Mouse (Mus musculus): Measurements from ENCODE around the gene Gm14412. TPM values are rescaled to one million over a fixed set of nuclear protein-coding genes. Genes with fewer than 3 reads are reported as not detected.
"Not testable (repeated sequence)": the region's sequence is repeated elsewhere in the genome, so short reads cannot be mapped to it uniquely, and the experiment has no call there.

Gm14412 gene
- polyA plus RNA-seq (2015; fragmentation: Nextera tagmentation; extraction: Ambion mirVana), result 0.13 and 0.31 TPM in 2 replicates

- 83% methylated on average over 2 of the region's 2 CpGs for WGBS
- not testable (repeated sequence) for H3K4me1 ChIP-seq (replicated peaks; ENCODE audit: control insufficient read depth, insufficient read depth, low read length); H3K4me3 ChIP-seq (ENCODE audit: low read length); H3K27me3 ChIP-seq (ENCODE audit: control insufficient read depth, insufficient read depth, low read depth, low read length); H3K27ac ChIP-seq (ENCODE audit: low read length); H3K4me2 ChIP-seq (ENCODE audit: low read depth, low read length); ATAC-seq (ENCODE audit: low read depth); H3K9me3 ChIP-seq (ENCODE audit: control insufficient read depth, low read length); H3K9ac ChIP-seq (ENCODE audit: low read length); H3K36me3 ChIP-seq (ENCODE audit: control insufficient read depth, insufficient read depth, low read length)
Observed at GRCm38 (mm10) chr2:177324257-177324733, at the start of gene Gm14412. Gm14412 (minus strand) TSS chr2:177324307.

- H3K9me3 ChIP-seq (ENCODE audit: control insufficient read depth, low read length); H3K4me2 ChIP-seq (ENCODE audit: low read depth, low read length); H3K27me3 ChIP-seq (ENCODE audit: control insufficient read depth, insufficient read depth, low read depth, low read length); H3K27ac ChIP-seq (ENCODE audit: low read length); H3K4me3 ChIP-seq (ENCODE audit: low read length); H3K9ac ChIP-seq (ENCODE audit: low read length); ATAC-seq (ENCODE audit: low read depth); H3K4me1 ChIP-seq (replicated peaks; ENCODE audit: control insufficient read depth, insufficient read depth, low read length); H3K36me3 ChIP-seq (ENCODE audit: control insufficient read depth, insufficient read depth, low read length): not testable (repeated sequence)
- 79% methylated on average over 4 of the region's 4 CpGs for WGBS
Observed at GRCm38 (mm10) chr2:177329661-177330292, 5.7 kb upstream of the Gm14412 start.

GRCm38 (mm10) chr2:177321361-177321760 lies 2.7 kb downstream of the Gm14412 start:
- not testable (repeated sequence) for H3K4me3 ChIP-seq (ENCODE audit: low read length); ATAC-seq (ENCODE audit: low read depth)

GRCm38 (mm10) chr2:177320786-177321320 lies 3.3 kb downstream of the Gm14412 start:
- not testable (repeated sequence) for H3K9me3 ChIP-seq (ENCODE audit: control insufficient read depth, low read length); H3K27ac ChIP-seq (ENCODE audit: low read length); H3K27me3 ChIP-seq (ENCODE audit: control insufficient read depth, insufficient read depth, low read depth, low read length); H3K4me3 ChIP-seq (ENCODE audit: low read length); H3K4me1 ChIP-seq (replicated peaks; ENCODE audit: control insufficient read depth, insufficient read depth, low read length); H3K36me3 ChIP-seq (ENCODE audit: control insufficient read depth, insufficient read depth, low read length); H3K4me2 ChIP-seq (ENCODE audit: low read depth, low read length); H3K9ac ChIP-seq (ENCODE audit: low read length)
- WGBS, result 44% methylated on average over 2 of the region's 2 CpGs
- peak; percentile 31; the same call in 1 of the 2 replicates for ATAC-seq (ENCODE audit: low read depth)

More at GRCm38 (mm10) chr2:177321361-177321760, 2.7 kb downstream of the Gm14412 start:
- H3K9ac ChIP-seq (ENCODE audit: low read length); H3K36me3 ChIP-seq (ENCODE audit: control insufficient read depth, insufficient read depth, low read length); H3K27ac ChIP-seq (ENCODE audit: low read length); H3K4me2 ChIP-seq (ENCODE audit: low read depth, low read length); H3K4me1 ChIP-seq (replicated peaks; ENCODE audit: control insufficient read depth, insufficient read depth, low read length); H3K9me3 ChIP-seq (ENCODE audit: control insufficient read depth, low read length); H3K27me3 ChIP-seq (ENCODE audit: control insufficient read depth, insufficient read depth, low read depth, low read length): not testable (repeated sequence)

DNA sequence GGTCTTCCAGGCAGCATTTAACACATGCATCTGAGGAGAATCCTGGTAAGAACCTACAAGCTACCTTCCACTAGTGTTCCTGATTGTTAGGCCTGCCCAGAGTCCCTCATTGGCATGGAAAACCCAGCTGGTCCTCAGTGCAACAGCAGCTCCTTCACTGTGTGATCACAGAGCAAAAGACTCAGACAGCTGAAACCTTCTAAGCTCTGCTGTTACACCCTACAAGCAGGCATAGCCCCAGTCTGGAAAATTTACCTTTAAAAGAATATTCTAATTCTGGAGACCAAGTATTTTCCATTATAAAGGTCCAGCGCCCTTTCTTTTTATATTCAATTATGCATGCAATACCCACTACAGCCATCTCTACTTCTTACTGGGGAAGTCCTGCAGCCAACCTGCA lies 5.1 kb downstream of the Gm14412 start:
- H3K4me3 ChIP-seq (ENCODE audit: low read length), result no peak overlapping the region
- H3K9ac ChIP-seq (ENCODE audit: low read length), result no peak overlapping the region
- H3K9me3 ChIP-seq (ENCODE audit: control insufficient read depth, low read length), result 0 out of 2 replicates have a peak, but pooled peaks cover 3% of the 10 kb centered on the region
- no peaks in the 10 kb centered on the region for H3K36me3 ChIP-seq (ENCODE audit: control insufficient read depth, insufficient read depth, low read length)
- ATAC-seq (ENCODE audit: low read depth), result no peak
- no peak overlapping the region for H3K4me2 ChIP-seq (ENCODE audit: low read depth, low read length)
- H3K27ac ChIP-seq (ENCODE audit: low read length), result no peak overlapping the region
- 88% methylated on average over 1 of the region's 1 CpGs for WGBS
- no peaks in the 10 kb centered on the region for H3K27me3 ChIP-seq (ENCODE audit: control insufficient read depth, insufficient read depth, low read depth, low read length)
- no peaks in the 10 kb centered on the region for H3K4me1 ChIP-seq (replicated peaks; ENCODE audit: control insufficient read depth, insufficient read depth, low read length)

GRCm38 (mm10) chr2:177309627-177310026 lies 14.5 kb downstream of the Gm14412 start:
- not testable (repeated sequence) for H3K27me3 ChIP-seq (ENCODE audit: control insufficient read depth, insufficient read depth, low read depth, low read length); H3K4me2 ChIP-seq (ENCODE audit: low read depth, low read length); H3K9me3 ChIP-seq (ENCODE audit: control insufficient read depth, low read length); H3K27ac ChIP-seq (ENCODE audit: low read length); H3K9ac ChIP-seq (ENCODE audit: low read length); H3K36me3 ChIP-seq (ENCODE audit: control insufficient read depth, insufficient read depth, low read length); H3K4me3 ChIP-seq (ENCODE audit: low read length); H3K4me1 ChIP-seq (replicated peaks; ENCODE audit: control insufficient read depth, insufficient read depth, low read length)
- ATAC-seq (ENCODE audit: low read depth), result peak; percentile 95
- 73% methylated on average over 4 of the region's 4 CpGs for WGBS

DNA sequence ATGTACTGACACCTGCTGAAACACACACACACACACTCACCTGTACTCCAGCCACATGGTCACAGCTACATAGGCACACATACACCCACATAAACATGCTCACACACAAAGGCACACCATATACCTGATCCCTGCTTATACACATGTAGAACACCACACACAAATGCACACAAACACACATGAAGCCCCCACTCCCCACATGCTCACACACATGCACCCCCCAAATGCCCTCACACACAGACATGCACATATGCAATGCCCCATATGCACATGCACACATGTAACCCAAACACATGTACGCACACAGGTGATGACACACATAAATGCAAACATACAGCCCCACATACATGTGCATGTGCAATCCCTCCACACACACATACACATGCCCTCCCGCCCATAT lies 19.1 kb downstream of the Gm14412 start:
- not testable (repeated sequence) for ATAC-seq (ENCODE audit: low read depth); H3K27me3 ChIP-seq (ENCODE audit: control insufficient read depth, insufficient read depth, low read depth, low read length); H3K4me3 ChIP-seq (ENCODE audit: low read length); H3K27ac ChIP-seq (ENCODE audit: low read length); H3K4me1 ChIP-seq (replicated peaks; ENCODE audit: control insufficient read depth, insufficient read depth, low read length); H3K9ac ChIP-seq (ENCODE audit: low read length); H3K9me3 ChIP-seq (ENCODE audit: control insufficient read depth, low read length); H3K4me2 ChIP-seq (ENCODE audit: low read depth, low read length); H3K36me3 ChIP-seq (ENCODE audit: control insufficient read depth, insufficient read depth, low read length)
- WGBS, result no CpG with 5 or more reads among the region's 2 CpGs

- 12% methylated on average over 3 of the region's 3 CpGs for WGBS
- not testable (repeated sequence) for H3K27me3 ChIP-seq (ENCODE audit: control insufficient read depth, insufficient read depth, low read depth, low read length); ATAC-seq (ENCODE audit: low read depth); H3K4me2 ChIP-seq (ENCODE audit: low read depth, low read length); H3K4me3 ChIP-seq (ENCODE audit: low read length); H3K9ac ChIP-seq (ENCODE audit: low read length); H3K27ac ChIP-seq (ENCODE audit: low read length); H3K9me3 ChIP-seq (ENCODE audit: control insufficient read depth, low read length); H3K36me3 ChIP-seq (ENCODE audit: control insufficient read depth, insufficient read depth, low read length); H3K4me1 ChIP-seq (replicated peaks; ENCODE audit: control insufficient read depth, insufficient read depth, low read length)
Observed at GRCm38 (mm10) chr2:177283701-177284100, 40.4 kb downstream of the Gm14412 start.

DNA sequence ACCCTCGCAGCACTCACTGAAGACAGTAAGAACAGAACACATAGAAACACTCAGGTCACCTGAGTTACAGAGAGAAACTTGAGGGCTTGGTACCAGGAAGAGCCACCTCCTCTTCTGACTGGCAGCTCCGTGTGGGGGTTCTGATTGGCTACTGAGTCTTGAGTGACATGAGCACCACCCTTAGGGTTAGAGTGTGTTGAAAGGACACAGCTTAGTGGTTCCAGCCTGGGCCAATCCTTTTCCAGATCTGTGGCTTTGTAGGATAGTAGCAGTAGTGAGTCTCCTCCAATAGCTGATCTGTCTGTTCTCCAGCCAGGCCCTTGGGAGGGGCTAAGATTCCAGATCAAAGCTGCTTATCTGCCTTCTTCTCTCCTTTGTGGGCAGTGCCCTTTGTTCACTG lies 46.4 kb downstream of the Gm14412 start:
- WGBS, result 44% methylated on average over 1 of the region's 2 CpGs
- not testable (repeated sequence) for ATAC-seq (ENCODE audit: low read depth); H3K4me2 ChIP-seq (ENCODE audit: low read depth, low read length); H3K4me1 ChIP-seq (replicated peaks; ENCODE audit: control insufficient read depth, insufficient read depth, low read length); H3K27ac ChIP-seq (ENCODE audit: low read length); H3K9me3 ChIP-seq (ENCODE audit: control insufficient read depth, low read length); H3K27me3 ChIP-seq (ENCODE audit: control insufficient read depth, insufficient read depth, low read depth, low read length); H3K36me3 ChIP-seq (ENCODE audit: control insufficient read depth, insufficient read depth, low read length); H3K4me3 ChIP-seq (ENCODE audit: low read length); H3K9ac ChIP-seq (ENCODE audit: low read length)
